Mouse (Mus musculus): ENCODE data around the gene Tfpi.

The Tfpi gene

GRCm38 (mm10) chr2:84476577-84476976, at the start of gene Tfpi:
Tfpi (minus strand) TSS chr2:84476775.
- DNase-seq, result peak; percentile 33

GRCm38 (mm10) chr2:84526221-84526620, 49.6 kb upstream of the Tfpi start:
- DNase-seq, result no peak

DNA sequence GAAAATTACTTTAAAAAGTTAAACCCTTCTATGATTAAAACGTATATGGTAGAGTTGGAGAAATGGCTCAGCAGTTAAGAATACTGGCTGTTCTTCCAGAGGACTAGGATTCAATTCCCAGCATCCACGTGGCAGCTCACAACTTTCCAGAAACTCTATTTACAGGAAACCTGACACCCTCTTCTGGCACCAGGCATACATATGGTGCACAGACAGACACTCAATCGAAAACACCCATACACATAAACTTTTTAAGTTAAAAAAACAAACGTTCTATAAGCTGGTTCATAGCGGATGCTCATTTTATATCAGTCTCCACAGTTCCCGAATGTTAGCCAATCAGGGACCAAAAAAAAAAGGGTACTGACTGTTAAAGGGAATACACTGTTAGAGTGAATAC, 49.2 kb upstream of the Tfpi start:
- no peak for DNase-seq

- no peak for DNase-seq
These were observed 48.5 kb upstream of the Tfpi start for GRCm38 (mm10) chr2:84525047-84525446.

DNA sequence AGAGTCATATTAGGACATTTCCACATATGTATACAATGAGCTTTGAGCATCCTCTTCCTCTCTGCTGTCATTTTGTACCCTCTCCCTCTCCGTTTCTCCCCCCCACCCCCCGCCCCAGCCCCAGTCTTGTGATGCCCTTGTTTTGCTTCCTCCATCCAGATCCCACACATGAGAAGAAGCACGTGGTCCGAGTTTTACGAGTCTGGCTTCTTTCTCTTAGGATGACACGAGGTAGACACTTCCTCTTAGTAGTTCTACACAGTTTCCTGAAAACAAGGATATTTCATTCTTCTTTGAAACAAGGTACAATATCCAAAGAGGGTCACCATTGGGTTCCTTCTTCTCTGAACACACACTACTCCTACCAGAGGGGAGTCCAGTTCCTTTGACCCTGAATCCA, 47.4 kb upstream of the Tfpi start:
- DNase-seq, result no peak

GRCm38 (mm10) chr2:84523103-84523865, 46.7 kb upstream of the Tfpi start:
- DNase-seq, result no peak

GRCm38 (mm10) chr2:84519514-84520067, 43.0 kb upstream of the Tfpi start:
- DNase-seq, result peak; percentile 20

DNA sequence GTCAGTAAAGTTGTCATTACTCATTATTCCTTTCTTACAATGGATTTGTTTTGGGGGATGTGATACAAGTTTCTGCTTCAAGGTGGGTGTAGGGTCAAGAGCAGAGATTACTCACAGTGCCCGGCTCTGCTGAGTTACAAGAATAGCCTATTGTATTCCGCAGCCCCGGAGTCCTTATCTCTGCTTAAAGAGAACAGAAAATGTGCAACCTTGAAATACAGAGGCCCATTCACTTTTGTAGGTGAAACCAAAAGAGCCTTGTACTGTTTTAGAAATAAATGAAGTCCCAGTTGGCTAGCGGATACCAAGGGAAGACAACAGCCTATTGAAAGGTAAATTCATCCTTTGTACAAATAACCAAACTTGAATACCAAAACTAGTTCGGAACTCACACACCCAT, 42.2 kb upstream of the Tfpi start:
- no peak for DNase-seq

- DNase-seq, result no peak
These were observed 36.7 kb upstream of the Tfpi start for GRCm38 (mm10) chr2:84513281-84513680.

- no peak for DNase-seq
These were observed 34.9 kb upstream of the Tfpi start for GRCm38 (mm10) chr2:84511508-84511907.

GRCm38 (mm10) chr2:84511036-84511435, 34.5 kb upstream of the Tfpi start:
- no peak for DNase-seq

DNA sequence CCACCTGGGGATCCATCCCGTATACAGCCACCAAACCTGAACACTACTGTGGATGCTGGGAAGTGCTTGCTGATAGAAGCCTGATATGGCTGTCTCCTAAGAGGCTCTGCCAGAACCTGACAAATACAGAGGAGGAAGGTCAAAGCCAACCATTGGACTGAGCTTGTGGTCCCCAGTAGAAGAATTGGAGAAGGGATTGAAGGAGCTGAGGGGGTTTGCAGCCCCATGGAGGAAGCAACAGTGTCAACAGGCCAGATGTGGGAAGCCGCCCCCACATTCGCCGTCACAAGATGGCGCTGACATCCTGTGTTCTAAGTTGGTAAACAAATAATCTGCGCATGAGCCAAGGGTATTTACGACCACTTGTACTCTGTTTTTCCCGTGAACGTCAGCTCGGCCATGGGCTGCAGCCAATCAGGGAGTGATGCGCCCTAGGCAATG, 28.4 kb upstream of the Tfpi start:
- DNase-seq, result peak; percentile 50

- DNase-seq, result no peak
These were observed 27.7 kb upstream of the Tfpi start for GRCm38 (mm10) chr2:84504285-84504684.

- no peak for DNase-seq
These were observed 22.3 kb upstream of the Tfpi start for GRCm38 (mm10) chr2:84498921-84499320.

DNA sequence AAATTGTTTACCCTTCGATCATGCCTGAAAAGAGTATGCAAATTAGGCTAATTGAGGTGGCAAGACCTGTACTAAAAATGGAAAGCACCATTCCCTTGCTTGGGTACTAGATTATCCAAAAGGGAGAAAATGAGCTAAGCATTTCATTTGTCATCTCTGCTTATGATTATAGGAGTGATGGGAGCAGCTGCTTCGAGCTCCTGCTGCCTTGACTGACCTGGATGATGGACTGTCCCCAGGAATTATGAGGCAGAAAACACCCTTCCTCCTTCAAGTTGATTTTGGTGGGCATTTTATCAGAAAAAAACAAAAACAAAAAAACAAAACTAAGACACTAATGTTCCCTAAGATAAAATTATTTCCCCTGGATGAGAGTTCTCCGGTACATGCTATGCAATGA, 18.5 kb upstream of the Tfpi start:
- no peak for DNase-seq

- DNase-seq, result no peak
These were observed 17.1 kb upstream of the Tfpi start for GRCm38 (mm10) chr2:84493626-84494025.

- DNase-seq, result no peak
These were observed 15.1 kb upstream of the Tfpi start for GRCm38 (mm10) chr2:84491715-84492114.

- no peak for DNase-seq
These were observed 11.2 kb upstream of the Tfpi start for GRCm38 (mm10) chr2:84487705-84488291.

GRCm38 (mm10) chr2:84481863-84482262, 5.3 kb upstream of the Tfpi start:
- DNase-seq, result peak; percentile 79

DNA sequence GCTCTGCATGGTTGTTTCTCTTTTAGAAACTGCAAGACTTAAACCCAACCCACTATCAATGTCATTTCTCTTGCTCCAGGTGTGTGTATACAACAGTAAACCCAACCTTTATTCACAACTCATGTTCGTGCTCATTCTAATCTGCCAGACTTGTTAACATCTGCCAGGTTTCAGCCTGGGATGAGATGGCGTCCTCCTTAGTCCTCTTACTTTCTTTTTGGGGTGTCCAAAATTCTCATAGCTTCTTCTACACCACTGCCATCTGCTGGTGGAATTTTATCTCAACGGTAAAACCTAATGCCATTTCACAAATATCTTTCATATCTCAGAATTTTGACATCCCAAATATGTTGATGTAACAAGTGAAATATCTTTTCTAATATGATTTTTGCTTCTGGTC, 2.5 kb upstream of the Tfpi start:
- peak; percentile 62 for DNase-seq

- no peak for DNase-seq
These were observed 1.2 kb upstream of the Tfpi start for GRCm38 (mm10) chr2:84477759-84478158.

DNA sequence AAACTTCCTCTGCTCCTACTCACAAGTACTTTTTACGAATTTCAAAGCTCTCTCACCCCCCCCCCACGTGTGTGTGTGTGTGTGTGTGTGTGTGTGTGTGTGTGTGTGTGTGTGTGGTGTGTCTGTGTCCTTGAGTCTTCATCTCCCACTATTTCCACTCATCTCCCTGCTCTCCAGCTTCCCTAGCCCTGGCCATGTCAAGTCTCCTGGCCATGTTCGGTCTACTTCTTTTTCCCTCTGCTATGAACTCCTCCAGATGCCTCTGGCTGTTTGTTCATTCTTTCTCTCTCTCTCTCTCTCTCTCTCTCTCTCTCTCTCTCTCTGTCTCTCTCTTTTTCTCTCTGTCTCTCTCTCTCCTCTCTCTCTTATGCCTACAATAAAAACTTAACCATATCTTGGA, 444 bp downstream of the Tfpi start:
- no peak for DNase-seq

DNA sequence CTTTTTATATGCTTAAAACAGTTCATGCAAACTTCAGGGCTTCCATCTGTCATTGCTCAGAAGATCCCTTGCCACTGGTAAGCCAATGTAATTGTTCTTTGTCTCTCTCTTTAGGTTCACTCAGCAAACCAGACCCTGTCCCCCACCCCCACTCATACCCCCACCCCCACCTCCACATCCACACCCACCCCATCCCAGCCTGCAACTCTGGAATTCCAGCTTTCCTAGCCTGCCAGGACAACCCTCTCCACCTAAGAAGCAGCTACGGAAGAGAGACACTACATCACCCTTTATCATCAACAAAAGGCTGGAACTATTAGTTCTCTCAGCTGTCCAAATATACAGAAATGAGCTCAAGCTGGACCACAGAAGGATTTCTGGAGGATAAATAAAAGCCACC, 974 bp downstream of the Tfpi start:
- DNase-seq, result no peak

GRCm38 (mm10) chr2:84474651-84475050, 1.9 kb downstream of the Tfpi start:
- DNase-seq, result no peak
